Mouse (Mus musculus) liver (tissue): Measurements from ENCODE around the gene Twf1.

Experiments used
- DNase-seq: peaks from one replicate; pipeline ENCODE4 v3.0.0-alpha.2; 2020; ENCODE audit warnings: mixed read lengths

Gene Twf1

GRCm38 (mm10) chr15:94589219-94590075 lies at the start of gene Twf1:
TSS of gene Twf1 (minus strand) at chr15:94589889.
- DNase-seq = peak; percentile 99

- no peak for DNase-seq
These were observed 49.4 kb upstream of the Twf1 start for GRCm38 (mm10) chr15:94639126-94639525.

- no peak for DNase-seq
These were observed 48.5 kb upstream of the Twf1 start for GRCm38 (mm10) chr15:94638207-94638606.

- no peak for DNase-seq
These were observed 44.8 kb upstream of the Twf1 start for GRCm38 (mm10) chr15:94634524-94634923.

GRCm38 (mm10) chr15:94630553-94630952 lies 40.9 kb upstream of the Twf1 start:
- DNase-seq = no peak

- peak; percentile 6 for DNase-seq
These were observed 39.3 kb upstream of the Twf1 start, which contains the start of gene Tmem117 for GRCm38 (mm10) chr15:94628830-94629601. TSS of gene Tmem117 (plus strand) at chr15:94629232.

- DNase-seq = no peak
These were observed 38.8 kb upstream of the Twf1 start for GRCm38 (mm10) chr15:94628463-94628829.

GRCm38 (mm10) chr15:94620909-94621308 lies 31.2 kb upstream of the Twf1 start:
- DNase-seq = no peak

GRCm38 (mm10) chr15:94616036-94616435 lies 26.3 kb upstream of the Twf1 start:
- DNase-seq = no peak

- DNase-seq = no peak
These were observed 18.1 kb upstream of the Twf1 start for GRCm38 (mm10) chr15:94607768-94608167.

GRCm38 (mm10) chr15:94602441-94602840 lies 12.8 kb upstream of the Twf1 start:
- DNase-seq = no peak

GRCm38 (mm10) chr15:94601339-94601738 lies 11.7 kb upstream of the Twf1 start:
- DNase-seq = peak; percentile 39

GRCm38 (mm10) chr15:94600145-94600707 lies 10.5 kb upstream of the Twf1 start:
- no peak for DNase-seq

GRCm38 (mm10) chr15:94593586-94593985 lies 3.9 kb upstream of the Twf1 start:
- DNase-seq = no peak

GRCm38 (mm10) chr15:94591356-94591755 lies 1.7 kb upstream of the Twf1 start:
- DNase-seq = no peak

GRCm38 (mm10) chr15:94590083-94590482 lies 394 bp upstream of the Twf1 start:
- no peak for DNase-seq

- no peak for DNase-seq
These were observed 1.6 kb downstream of the Twf1 start for GRCm38 (mm10) chr15:94587826-94588715.

- DNase-seq = no peak
These were observed 5.0 kb downstream of the Twf1 start for GRCm38 (mm10) chr15:94584738-94585137.

- DNase-seq = no peak
These were observed 6.5 kb downstream of the Twf1 start for GRCm38 (mm10) chr15:94583153-94583552.

- DNase-seq = no peak
These were observed 7.6 kb downstream of the Twf1 start for GRCm38 (mm10) chr15:94582000-94582593.

GRCm38 (mm10) chr15:94574566-94575268 lies 15.0 kb downstream of the Twf1 start:
- DNase-seq = no peak
